12 mouse cellular contexts compared by ENCODE assay signal in genomic region chr14:76220952-76221351, GRCm38 (mm10).
DNase-seq lines count a peak whose midpoint lies in the region; ATAC-seq lines count a peak whose summit lies in the region.
"Had no signal": no experiment of that assay in that cellular context is flagged by ENCODE, and none has a peak within 500 bp of the region (broad histone marks: within the 10 kb centered on the region; RNA-seq: fewer than 3 reads in every experiment).

No protein-coding gene starts in this region.

- no peaks in the 10 kb centered on the region for H3K36me3 ChIP-seq in forebrain, embryonic 16.5 days (ENCODE audit: control insufficient read depth, insufficient read depth)
- H3K36me3 ChIP-seq in midbrain, embryonic 12.5 days: no peaks in the 10 kb centered on the region
- no peaks in the 10 kb centered on the region for H3K36me3 ChIP-seq in kidney, embryonic 15.5 days

- H3K4me2 ChIP-seq in forebrain, embryonic 16.5 days (ENCODE audit: low read length): no peak overlapping the region
- 0 out of 2 replicates have a peak overlapping the region, but pooled peaks have one; percentile 18 for H3K4me2 ChIP-seq in midbrain, embryonic 12.5 days (replicated peaks)
- H3K4me2 ChIP-seq in kidney, embryonic 15.5 days: no peak overlapping the region

- H3K27me3 ChIP-seq in forebrain, embryonic 16.5 days (replicated peaks; ENCODE audit: control insufficient read depth, insufficient read depth, low read length): no peaks in the 10 kb centered on the region
- H3K27me3 ChIP-seq in midbrain, embryonic 12.5 days: 0 out of 2 replicates have a peak, but pooled peaks cover 14% of the 10 kb centered on the region
- no peaks in the 10 kb centered on the region for H3K27me3 ChIP-seq in kidney, embryonic 15.5 days

- H3K4me1 ChIP-seq in forebrain, embryonic 16.5 days (replicated peaks; ENCODE audit: control insufficient read depth, insufficient read depth, low read length): peaks cover 8% of the 10 kb centered on the region
- H3K4me1 ChIP-seq in midbrain, embryonic 12.5 days: peaks cover 24% of the 10 kb centered on the region
- peaks cover 29% of the 10 kb centered on the region; the same call in 1 of the 2 replicates for H3K4me1 ChIP-seq in kidney, embryonic 15.5 days
- H3K4me1 ChIP-seq: megakaryocyte, embryonic 14.5 days had no signal

- peak; percentile 53; the same call in 1 of the 2 replicates for ATAC-seq in forebrain, embryonic 16.5 days
- peak; percentile 76 for ATAC-seq in midbrain, embryonic 12.5 days (ENCODE audit: low FRiP score, low read depth)
- ATAC-seq in kidney, embryonic 15.5 days (replicated peaks; ENCODE audit: low FRiP score): no peak

- WGBS in forebrain, embryonic 16.5 days: 8% methylated on average over 5 of the region's 5 CpGs
- WGBS in midbrain, embryonic 12.5 days: 20% methylated on average over 5 of the region's 5 CpGs
- WGBS in kidney, embryonic 15.5 days: 82% methylated on average over 5 of the region's 5 CpGs

- H3K4me3 ChIP-seq in forebrain, embryonic 16.5 days (replicated peaks; ENCODE audit: low read length): no peak overlapping the region
- H3K4me3 ChIP-seq in midbrain, embryonic 12.5 days: no peak overlapping the region
- H3K4me3 ChIP-seq in kidney, embryonic 15.5 days (replicated peaks): no peak overlapping the region
- H3K4me3 ChIP-seq: megakaryocyte, embryonic 14.5 days had no signal

- no peak overlapping the region for H3K9ac ChIP-seq in forebrain, embryonic 16.5 days (replicated peaks; ENCODE audit: low read depth, low read length)
- H3K9ac ChIP-seq in midbrain, embryonic 12.5 days (replicated peaks): no peak overlapping the region
- H3K9ac ChIP-seq in kidney, embryonic 15.5 days: no peak overlapping the region

- DNase-seq in right cerebral cortex, adult 2 months (ENCODE audit: low spot score in 2 of 2): peak; percentile 8 to 11
- no peak for DNase-seq in right cerebral cortex, postnatal 14 days
- DNase-seq in thymus, postnatal 10 days (ENCODE audit: low spot score in 2 of 2): no peak
- no peak for DNase-seq in spleen, postnatal 36 days (ENCODE audit: low spot score in 2 of 2)
- DNase-seq: cerebellum, adult 11-12 months; kidney, adult 8-10 months; lung, adult 2 months; thymus, postnatal 4 days had no signal

- peaks cover 8% of the 10 kb centered on the region for H3K9me3 ChIP-seq in forebrain, embryonic 16.5 days (ENCODE audit: control insufficient read depth, low read length)
- H3K9me3 ChIP-seq in midbrain, embryonic 12.5 days: 0 out of 2 replicates have a peak, but pooled peaks cover 8% of the 10 kb centered on the region
- H3K9me3 ChIP-seq in kidney, embryonic 15.5 days (replicated peaks): peaks cover 7% of the 10 kb centered on the region; the same call in 1 of the 2 replicates

- no peak overlapping the region for H3K27ac ChIP-seq in forebrain, embryonic 16.5 days (ENCODE audit: low read length)
- peak overlapping the region; percentile 77 for H3K27ac ChIP-seq in midbrain, embryonic 12.5 days (replicated peaks)
- no peak overlapping the region for H3K27ac ChIP-seq in kidney, embryonic 15.5 days

Comparison
In these comparisons a context has a peak if more than half of its experiments do, and no peak if none do; other contexts are left out.
1. DNase-seq: peak in right cerebral cortex, adult 2 months (2 of 2); none in right cerebral cortex, postnatal 14 days (single experiment), thymus, postnatal 10 days (0 of 2) and spleen, postnatal 36 days (0 of 2).